Mouse (Mus musculus) lung, postnatal 0 days (tissue): Measurements from ENCODE around the gene Adgrf2. TPM values are rescaled to one million over a fixed set of nuclear protein-coding genes. Genes with fewer than 3 reads are reported as not detected.

Experiments
- ATAC-seq: fragments of 200-750 bp; cut with Nextera tagmentation; 2 replicates; pipeline ENCODE4 v1.8.0; 2017; ENCODE audit warnings: moderate library complexity
- DNase-seq: peaks from one replicate; pipeline ENCODE4 v3.0.0-alpha.2; 2016; ENCODE audit warnings: low spot score
- H3K27ac ChIP-seq: fragments of 300-500 bp; sonication (generic); 2 replicates; pipeline ENCODE4 v1.5.1; 2014; ENCODE audit warnings: antibody characterized with exemption, mild to moderate bottlenecking, low read length, mixed read lengths
- H3K27me3 ChIP-seq: fragments of 300-500 bp; sonication (generic); replicated peaks from 2 replicates; pipeline ENCODE4 v1.6.1; 2014; ENCODE audit warnings: low read length, mixed read lengths; ENCODE audit not compliant: insufficient read depth
- H3K36me3 ChIP-seq: fragments of 300-500 bp; sonication (generic); 2 replicates; pipeline ENCODE4 v1.6.1; 2014; ENCODE audit warnings: low read length, mixed read lengths; ENCODE audit not compliant: insufficient read depth
- H3K4me1 ChIP-seq: fragments of 300-500 bp; sonication (generic); 2 replicates; pipeline ENCODE4 v1.6.1; 2014; ENCODE audit warnings: antibody characterized with exemption, low read depth, low read length, mixed read lengths; ENCODE audit not compliant: insufficient read depth
- H3K4me2 ChIP-seq: fragments of 300-500 bp; sonication (generic); replicated peaks from 2 replicates; pipeline ENCODE4 v1.6.1; 2014; ENCODE audit warnings: low read depth, mild to moderate bottlenecking, low read length, moderate library complexity, mixed read lengths
- H3K4me3 ChIP-seq: fragments of 300-500 bp; sonication (generic); 2 replicates; pipeline ENCODE4 v1.5.1; 2014; ENCODE audit warnings: low read depth, low read length
- H3K9ac ChIP-seq: fragments of 300-500 bp; sonication (generic); replicated peaks from 2 replicates; pipeline ENCODE4 v1.6.1; 2014; ENCODE audit warnings: low read depth, mild to moderate bottlenecking
- H3K9me3 ChIP-seq: fragments of 300-500 bp; sonication (generic); 2 replicates; pipeline ENCODE4 v1.6.1; 2016; ENCODE audit warnings: low read length, mixed read lengths
- CTCF ChIP-seq: IDR thresholded peaks from 2 replicates; pipeline ENCODE4 v1.5.1; 2016; ENCODE audit warnings: antibody characterized with exemption, mild to moderate bottlenecking
- EP300 ChIP-seq: IDR thresholded peaks from 2 replicates; pipeline ENCODE4 v1.6.1; 2016; ENCODE audit warnings: antibody characterized with exemption, mild to moderate bottlenecking, control low read depth
- WGBS: fragments of 180-500 bp; shearing (Covaris S2); extraction: QIAGEN DNeasy Blood & Tissue Kit; methylation state at CpG from one replicate; pipeline ENCODE4 v1.1.7; 2014; 5-methylcytosine and 5-hydroxymethylcytosine counted together
- polyA plus RNA-seq: library from polyadenylated mRNA; unstranded; fragments of >200 nt; fragmentation: Nextera tagmentation; extraction: Ambion mirVana; gene quantifications from 2 replicates; pipeline ENCODE4 v1.2.1, GENCODE M21; 2015

The Adgrf2 gene
- polyA plus RNA-seq, result not detected in 2 replicates

- TF ChIP-seq EP300 (no peak), CTCF (no peak)
- no peak within 1 kb of the TSS for H3K4me2 ChIP-seq
- no peak within 1 kb of the TSS for H3K4me3 ChIP-seq
- DNase-seq (peak; percentile 13), ATAC-seq (peak; percentile 55)
- WGBS, result 20% methylated on average over 7 of the region's 7 CpGs
- no peak within 1 kb of the TSS for H3K9ac ChIP-seq
- H3K27ac ChIP-seq, result no peak within 1 kb of the TSS
- H3K4me1 ChIP-seq, result no peaks in the 10 kb centered on the region; the same call in 1 of the 2 replicates
- H3K9me3 ChIP-seq, result no peaks in the 10 kb centered on the region
- no peaks in the 10 kb centered on the region for H3K36me3 ChIP-seq
- no peaks in the 10 kb centered on the region for H3K27me3 ChIP-seq
Observed at GRCm38 (mm10) chr17:42741801-42742217, at the start of gene Adgrf2. TSS of gene Adgrf2 (minus strand) at chr17:42742179.

- DNase-seq (peak; percentile 17), ATAC-seq (no peak)
- Histone ChIP-seq H3K36me3 (no peaks in the 10 kb centered on the region), H3K4me1 (no peaks in the 10 kb centered on the region), H3K9ac (no peak overlapping the region), H3K9me3 (no peaks in the 10 kb centered on the region), H3K27me3 (no peaks in the 10 kb centered on the region), H3K4me3 (no peak overlapping the region), H3K27ac (no peak overlapping the region), H3K4me2 (no peak overlapping the region)
- no peak for TF ChIP-seq CTCF
- no peak for TF ChIP-seq EP300
- WGBS, result 64% methylated on average over 1 of the region's 1 CpGs
Observed at GRCm38 (mm10) chr17:42790787-42791186, 48.8 kb upstream of the Adgrf2 start.

- H3K9ac ChIP-seq, result no peak overlapping the region
- no peak overlapping the region for H3K27ac ChIP-seq
- no peak for TF ChIP-seq CTCF
- TF ChIP-seq EP300, result no peak
- no peaks in the 10 kb centered on the region for H3K27me3 ChIP-seq
- no peak overlapping the region for H3K4me3 ChIP-seq
- no peaks in the 10 kb centered on the region for H3K36me3 ChIP-seq
- DNase-seq (no peak), ATAC-seq (no peak)
- H3K4me2 ChIP-seq, result no peak overlapping the region
- WGBS, result 67% methylated on average over 2 of the region's 2 CpGs
- no peaks in the 10 kb centered on the region for H3K9me3 ChIP-seq
- no peaks in the 10 kb centered on the region for H3K4me1 ChIP-seq
Observed at GRCm38 (mm10) chr17:42789723-42790122, 47.7 kb upstream of the Adgrf2 start.

DNA sequence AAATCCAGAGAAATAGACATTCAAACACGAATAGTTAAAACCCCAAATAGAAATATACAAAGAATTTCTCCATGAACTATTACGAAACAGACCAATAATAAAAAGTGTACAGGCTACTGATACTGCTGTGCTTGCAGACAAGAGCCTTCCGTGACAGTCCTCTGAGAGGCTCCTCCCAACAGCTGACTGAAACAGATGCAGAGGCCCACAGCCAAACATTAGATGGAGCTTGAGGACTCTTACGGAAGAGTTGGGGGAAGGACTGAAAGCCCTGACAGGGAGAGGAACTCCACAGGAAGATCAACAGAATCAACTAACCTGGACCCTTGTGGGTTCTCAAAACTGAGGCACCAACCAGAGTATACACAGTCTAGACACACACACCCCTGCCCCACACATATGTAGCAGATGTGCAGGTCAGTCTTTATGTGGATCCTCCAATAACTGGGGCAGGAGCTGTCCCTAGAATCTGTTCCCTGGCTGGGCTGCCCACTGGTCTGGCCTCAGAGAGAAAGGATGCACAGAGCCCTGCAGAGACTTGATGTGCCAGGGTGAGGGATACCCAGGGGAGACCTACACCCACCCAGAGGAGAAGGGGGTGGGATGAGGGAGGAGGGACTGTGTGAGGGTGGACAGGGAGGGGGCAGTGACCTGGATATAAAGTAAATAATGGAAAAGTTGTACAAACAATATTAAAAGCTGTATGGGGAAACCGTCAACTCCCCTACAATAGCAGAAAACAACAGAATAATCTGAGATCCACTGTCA lies 46.9 kb upstream of the Adgrf2 start:
- WGBS, result 59% methylated on average over 5 of the region's 5 CpGs
- peak; percentile 55 for DNase-seq
- peak; percentile 51; the same call in 1 of the 2 replicates for ATAC-seq

GRCm38 (mm10) chr17:42782156-42782757 lies 40.3 kb upstream of the Adgrf2 start:
- no peaks in the 10 kb centered on the region for H3K27me3 ChIP-seq
- peak; percentile 80 for ATAC-seq
- WGBS, result 51% methylated on average over 7 of the region's 7 CpGs
- no peak overlapping the region for H3K27ac ChIP-seq
- no peaks in the 10 kb centered on the region for H3K36me3 ChIP-seq
- H3K9me3 ChIP-seq, result no peaks in the 10 kb centered on the region
- no peak overlapping the region for H3K4me3 ChIP-seq
- peak; percentile 81 for DNase-seq
- no peak overlapping the region for H3K4me2 ChIP-seq
- H3K9ac ChIP-seq, result no peak overlapping the region
- no peaks in the 10 kb centered on the region for H3K4me1 ChIP-seq
- peak; percentile 87 for TF ChIP-seq CTCF
- TF ChIP-seq EP300, result no peak

More for the DNA sequence above, 46.9 kb upstream of the Adgrf2 start:
- H3K4me2 ChIP-seq, result no peak overlapping the region
- TF ChIP-seq CTCF (no peak), EP300 (no peak)
- no peak overlapping the region for H3K4me3 ChIP-seq
- no peaks in the 10 kb centered on the region for H3K9me3 ChIP-seq
- no peaks in the 10 kb centered on the region for H3K36me3 ChIP-seq
- H3K27me3 ChIP-seq, result no peaks in the 10 kb centered on the region
- no peaks in the 10 kb centered on the region for H3K4me1 ChIP-seq
- no peak overlapping the region for H3K27ac ChIP-seq
- no peak overlapping the region for H3K9ac ChIP-seq

GRCm38 (mm10) chr17:42753791-42754190 lies 11.8 kb upstream of the Adgrf2 start:
- ATAC-seq (no peak), DNase-seq (peak; percentile 34)
- Histone ChIP-seq H3K36me3 (no peaks in the 10 kb centered on the region), H3K4me3 (no peak overlapping the region), H3K9me3 (no peaks in the 10 kb centered on the region), H3K27me3 (no peaks in the 10 kb centered on the region), H3K27ac (no peak overlapping the region), H3K9ac (no peak overlapping the region), H3K4me2 (no peak overlapping the region), H3K4me1 (no peaks in the 10 kb centered on the region)
- TF ChIP-seq CTCF (no peak), EP300 (no peak)
- WGBS, result 19% methylated on average over 2 of the region's 2 CpGs
